Mouse (Mus musculus): Measurements from ENCODE around the gene St6gal1. TPM values are rescaled to one million over a fixed set of nuclear protein-coding genes. Genes with fewer than 3 reads are reported as not detected.

St6gal1 gene
- polyA plus RNA-seq (2015; fragmentation: Nextera tagmentation; extraction: Ambion mirVana): 6.0 and 8.7 TPM in 2 replicates

GRCm38 (mm10) chr16:23224671-23225068 is at the start of gene St6gal1:
St6gal1 (plus strand) TSS chr16:23224740.

Other genes starting within 250 kb of the St6gal1 start
- gene Kng2, start 195.3 kb upstream of the St6gal1 start, polyA plus RNA-seq (2015; fragmentation: Nextera tagmentation; extraction: Ambion mirVana): 0.11 and 0.12 TPM in 2 replicates
- gene Kng1, start 166.9 kb upstream of the St6gal1 start, polyA plus RNA-seq (2015; fragmentation: Nextera tagmentation; extraction: Ambion mirVana): 0.85 and 2.4 TPM in 2 replicates
- gene Eif4a2, start 117.3 kb upstream of the St6gal1 start, polyA plus RNA-seq (2015; fragmentation: Nextera tagmentation; extraction: Ambion mirVana): 75.6 and 87.7 TPM in 2 replicates
- 147 and 190 TPM in 2 replicates for gene Rfc4, start 97.0 kb upstream of the St6gal1 start, polyA plus RNA-seq (2015; fragmentation: Nextera tagmentation; extraction: Ambion mirVana)
- gene Adipoq, start 78.2 kb upstream of the St6gal1 start, polyA plus RNA-seq (2015; fragmentation: Nextera tagmentation; extraction: Ambion mirVana): not detected in 2 replicates
- not detected in 2 replicates for gene Rtp1, start 204.4 kb downstream of the St6gal1 start, polyA plus RNA-seq (2015; fragmentation: Nextera tagmentation; extraction: Ambion mirVana)